Mouse (Mus musculus) kidney, adult 2 months (tissue): Measurements from ENCODE around the gene Tesmin.

Source experiments
- CTCF ChIP-seq: fragments of 200-500 bp; conservative IDR thresholded peaks from 2 replicates; pipeline ENCODE4 v1.5.1; 2011; ENCODE audit warnings: low read depth, mild to moderate bottlenecking, control low read depth, low read length, moderate library complexity, mixed read lengths; ENCODE audit not compliant: insufficient read depth, insufficient read length
- POLR2A ChIP-seq: fragments of 200-500 bp; IDR thresholded peaks from one replicate; pipeline ENCODE4 v1.6.1; 2011; ENCODE audit warnings: low read depth, low read length, control low read depth

DNA sequence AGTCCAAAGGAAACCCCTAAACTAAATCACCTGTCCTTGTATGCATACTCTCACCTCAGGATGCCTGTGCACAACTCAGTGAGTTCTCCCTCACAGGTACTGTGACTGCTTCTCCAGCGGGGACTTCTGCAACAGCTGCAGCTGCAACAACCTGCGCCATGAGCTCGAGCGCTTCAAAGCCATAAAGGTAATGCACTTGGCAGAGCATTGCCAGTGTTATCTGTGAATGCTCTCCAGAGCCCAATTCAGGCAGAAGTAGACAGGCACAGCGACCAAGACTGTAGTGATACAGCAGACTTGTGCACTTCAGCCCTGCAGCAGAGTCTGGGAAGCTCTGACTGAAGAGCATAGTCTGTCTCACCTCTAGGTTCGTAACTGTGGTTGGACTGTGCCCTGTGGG, 13.7 kb downstream of the Tesmin start:
- TF ChIP-seq POLR2A (no peak), CTCF (no peak)
